ENCODE assay signal across 8 mouse cellular contexts in genomic region chr12:89134333-89134732, GRCm38 (mm10).
A peak's percentile ranks its signal among the peaks of the same experiment; 100 is the strongest.
DNase-seq lines count a peak whose midpoint lies in the region; TF ChIP-seq lines count a peak whose summit lies in the region.

No protein-coding gene starts in this region.

- TF ChIP-seq POLR2A in cortical plate, adult 2 months (IDR thresholded peaks at IDR 0.05; ENCODE audit: extremely low read depth, insufficient read depth, low read length) = no peak

- intact Hi-C loops in left cerebral cortex, postnatal 4 days (cut with DNase I) = loop anchor here (10.0 kb wide), 1 partner anchor 240 kb away; no protein-coding TSS in a partner anchor

- peak; percentile 71 for TF ChIP-seq CTCF in cortical plate, adult 2 months (IDR thresholded peaks at IDR 0.05; ENCODE audit: extremely low read depth, insufficient read depth, low read length)

- H3K4me3 ChIP-seq in cortical plate, adult 2 months (ENCODE audit: insufficient read depth, low read length) = no peak overlapping the region

- no peaks in the 10 kb centered on the region for H3K4me1 ChIP-seq in cortical plate, adult 2 months (ENCODE audit: control insufficient read depth, insufficient read depth, low read length)

- no peak overlapping the region for H3K27ac ChIP-seq in cortical plate, adult 2 months (ENCODE audit: insufficient read depth, low read length)

- DNase-seq in adrenal gland, postnatal 14 days = peak; percentile 34
- no peak for DNase-seq in adrenal gland, postnatal 4 days (ENCODE audit: low spot score in 2 of 2)
- peak; percentile 23 for DNase-seq in left cerebral cortex, postnatal 4 days
- DNase-seq in left cerebral cortex, adult 8-10 months (ENCODE audit: low spot score in 2 of 2) = no peak
- DNase-seq in lung, postnatal 10 days = peak; percentile 6
- no peak for DNase-seq in spleen, adult 18-20 months
- DNase-seq in testis, postnatal 10 days (ENCODE audit: low spot score) = no peak

Comparison
In these comparisons a context has a peak if more than half of its experiments do, and no peak if none do; other contexts are left out.
1. DNase-seq: peak in adrenal gland, postnatal 14 days (single experiment), left cerebral cortex, postnatal 4 days (single experiment) and lung, postnatal 10 days (single experiment); none in adrenal gland, postnatal 4 days (0 of 2), left cerebral cortex, adult 8-10 months (0 of 2), spleen, adult 18-20 months (0 of 2) and testis, postnatal 10 days (single experiment).